Mouse (Mus musculus): ENCODE data around the gene 4930564D02Rik.

4930564D02Rik gene

DNA sequence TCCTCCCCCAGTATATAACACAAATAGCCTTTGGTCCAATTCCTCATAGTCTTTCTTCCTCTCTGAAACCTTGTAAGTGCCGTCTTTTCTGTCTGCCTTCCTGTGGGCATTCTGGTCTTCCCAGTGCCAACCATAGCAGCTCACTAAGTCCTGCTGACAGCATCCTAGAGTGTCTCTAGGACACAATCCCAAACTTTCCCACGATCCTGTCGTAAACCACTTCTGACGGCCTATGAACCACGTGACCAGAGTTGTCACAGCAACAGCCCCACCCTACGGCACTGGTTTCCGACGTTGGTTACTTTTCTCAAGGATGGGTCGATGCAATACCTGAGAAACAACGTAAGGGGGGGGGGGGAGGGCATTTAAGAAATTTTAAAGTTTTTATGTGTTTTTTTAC is at the start of gene 4930564D02Rik:
4930564D02Rik (plus strand) TSS at position 301 of the 400 bp plus-strand sequence.
- no peak for DNase-seq (ENCODE audit: low spot score)

DNA sequence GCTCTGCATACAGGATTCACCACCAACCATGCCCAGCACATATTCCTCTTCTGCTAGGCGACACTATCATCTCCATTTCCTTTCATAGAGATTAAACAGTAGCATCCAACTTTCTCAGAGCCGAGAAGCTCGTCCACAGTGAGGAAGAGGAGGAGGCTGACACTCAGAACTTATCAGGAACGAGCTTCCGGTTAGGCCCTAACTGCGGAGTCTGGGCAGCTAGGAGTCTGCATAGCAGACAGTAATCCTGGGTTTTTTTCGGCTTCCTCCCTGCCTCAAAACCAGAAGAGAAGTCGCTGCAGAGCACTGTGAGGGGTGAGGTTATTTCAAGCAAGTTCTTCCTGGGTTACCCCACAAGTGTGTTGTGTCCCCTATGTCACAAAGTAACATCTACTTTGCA is 49.3 kb upstream of the 4930564D02Rik start:
- no peak for DNase-seq (ENCODE audit: low spot score)

DNA sequence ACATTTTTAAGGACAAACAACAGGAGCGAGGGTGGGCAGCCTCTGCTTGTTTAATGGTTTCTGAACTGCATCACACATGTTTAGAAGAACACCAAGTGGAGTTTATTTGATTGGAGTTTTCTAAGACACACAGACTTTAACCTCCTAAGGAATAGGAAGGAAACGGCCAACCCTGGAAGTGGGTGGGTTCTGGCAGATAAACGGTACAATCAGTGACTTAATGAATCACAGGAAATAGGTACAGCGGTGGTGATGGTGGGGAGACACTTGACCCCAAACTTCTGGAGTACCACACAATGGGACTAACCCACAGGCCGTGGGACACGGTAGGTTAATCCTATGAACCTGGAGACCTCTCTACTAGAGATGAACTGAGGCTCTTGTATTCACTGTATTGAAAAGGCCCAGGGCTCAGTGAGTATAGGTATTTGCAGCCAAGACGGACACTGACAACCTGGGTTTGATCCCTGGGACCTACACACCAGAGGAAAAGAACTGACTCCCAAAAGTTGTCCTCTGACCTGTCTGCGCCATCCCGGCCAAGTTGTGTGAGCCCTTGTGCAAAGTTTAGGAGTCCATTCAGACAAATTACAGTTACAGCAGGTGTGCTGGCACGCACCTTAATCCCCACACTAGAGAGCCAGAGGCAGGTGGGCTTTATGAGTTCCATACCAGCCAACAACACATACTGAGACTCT is 48.4 kb upstream of the 4930564D02Rik start:
- no peak for DNase-seq (ENCODE audit: low spot score)

DNA sequence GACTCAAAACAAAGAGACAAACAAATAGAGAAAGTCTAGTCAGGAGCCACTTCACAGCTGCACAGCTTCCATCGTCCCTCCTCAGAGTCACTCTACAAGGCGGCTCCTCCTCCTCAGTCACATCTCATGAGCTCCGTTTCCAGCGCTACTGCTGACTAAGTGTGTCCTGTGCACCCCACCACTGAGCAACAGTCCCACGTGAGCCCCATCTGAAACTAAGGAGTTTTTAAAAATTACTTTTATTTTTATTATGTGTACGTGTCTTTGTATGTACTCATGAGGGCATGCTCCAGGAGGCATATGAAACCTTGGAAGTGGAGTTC is 47.9 kb upstream of the 4930564D02Rik start:
- no peak for DNase-seq (ENCODE audit: low spot score)

DNA sequence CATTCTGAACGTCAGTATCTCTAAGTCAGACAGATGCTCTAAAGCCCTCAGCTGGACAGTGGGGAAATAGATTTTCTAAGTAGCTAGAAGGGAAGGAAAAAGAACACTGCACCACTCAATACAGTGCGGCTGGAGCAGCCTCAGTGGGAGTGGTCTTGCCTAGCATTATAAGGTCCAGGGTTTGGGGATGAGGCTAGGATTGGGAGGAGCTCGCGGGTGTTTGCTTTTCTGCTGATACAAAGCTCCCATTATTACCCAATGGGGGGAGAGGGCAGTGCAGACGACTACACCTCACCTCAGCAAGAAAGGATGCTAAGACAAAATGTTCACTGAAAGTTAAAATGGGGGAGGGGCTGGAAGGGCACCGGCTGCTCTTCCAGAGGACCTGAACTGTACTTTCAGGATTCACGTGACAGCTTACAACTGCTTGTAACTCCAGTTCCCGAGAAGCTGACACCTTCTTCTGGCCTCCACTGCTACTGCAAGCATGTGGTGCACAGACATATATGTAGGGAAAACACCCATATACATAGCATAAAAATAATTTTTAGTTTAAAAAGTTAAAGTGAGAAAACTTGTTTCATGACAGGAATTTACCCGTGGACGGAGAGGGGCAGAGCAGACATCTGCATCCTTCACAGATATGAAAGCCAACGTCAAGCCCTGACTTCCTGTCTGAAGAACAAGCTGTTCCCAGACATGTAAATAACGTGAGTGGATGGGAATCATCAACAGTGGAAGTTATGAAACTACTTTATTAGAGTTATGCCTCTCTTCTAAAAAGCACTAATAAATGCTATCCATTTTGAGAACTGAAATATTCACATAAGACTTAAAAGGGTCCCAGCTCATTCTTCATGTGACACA is 46.6 kb upstream of the 4930564D02Rik start:
- peak; percentile 35 for DNase-seq (ENCODE audit: low spot score)

DNA sequence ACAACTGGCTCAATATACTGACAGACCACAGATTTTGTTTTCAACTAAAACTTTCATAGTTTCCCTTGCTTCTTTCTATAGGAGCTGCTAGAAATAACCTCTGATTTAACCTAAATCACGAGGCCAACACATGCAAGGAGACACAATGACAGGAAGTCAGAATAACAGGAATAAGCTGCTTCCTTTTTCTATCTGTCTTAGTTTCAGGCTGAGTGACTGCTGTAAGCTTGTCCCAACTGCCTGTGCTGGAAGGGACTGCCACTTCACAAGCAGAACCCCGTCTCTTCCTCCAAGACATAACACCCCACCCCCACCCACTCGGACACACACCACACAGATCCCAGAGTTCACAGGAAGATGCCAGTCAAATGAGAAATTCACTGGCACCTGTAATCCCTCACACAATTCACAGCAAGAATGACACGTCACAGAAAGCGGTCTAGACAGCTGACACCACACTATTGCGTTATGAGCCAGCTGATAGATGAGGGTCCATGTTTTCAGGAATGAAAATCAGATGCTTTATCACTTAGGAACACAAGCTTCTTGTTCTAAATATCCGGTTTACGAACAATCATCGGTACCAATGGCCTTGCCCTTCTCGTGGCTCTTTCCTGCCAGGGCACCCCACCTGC is 43.2 kb upstream of the 4930564D02Rik start:
- DNase-seq (ENCODE audit: low spot score): no peak

DNA sequence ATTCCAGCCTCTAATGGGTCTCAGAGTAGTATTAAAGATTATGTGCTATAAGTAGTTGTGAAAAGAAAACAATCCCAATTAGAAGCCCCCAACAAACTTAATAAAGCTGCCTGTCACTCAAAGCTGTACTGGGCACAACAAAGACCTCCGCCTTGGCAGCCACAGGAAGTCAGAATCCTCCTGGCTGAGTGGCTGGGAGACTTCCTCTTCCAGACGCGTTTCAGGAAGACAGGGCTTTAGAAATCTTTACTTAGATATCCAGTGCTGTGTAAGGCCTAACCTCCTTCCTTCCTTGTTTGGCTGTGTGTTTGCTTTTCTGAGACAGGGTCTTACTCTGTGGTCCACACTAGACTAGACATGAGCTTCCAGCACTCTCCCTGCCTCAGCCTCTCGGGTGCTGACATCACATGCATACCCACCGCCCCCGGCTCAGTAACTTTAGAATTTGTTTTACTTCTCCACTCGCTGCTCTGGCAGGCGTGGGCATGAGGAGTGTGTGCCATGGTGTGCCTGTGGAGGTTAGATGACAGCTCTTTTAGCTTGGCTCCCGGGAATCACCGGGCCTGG is 30.3 kb upstream of the 4930564D02Rik start:
- no peak for DNase-seq (ENCODE audit: low spot score)

DNA sequence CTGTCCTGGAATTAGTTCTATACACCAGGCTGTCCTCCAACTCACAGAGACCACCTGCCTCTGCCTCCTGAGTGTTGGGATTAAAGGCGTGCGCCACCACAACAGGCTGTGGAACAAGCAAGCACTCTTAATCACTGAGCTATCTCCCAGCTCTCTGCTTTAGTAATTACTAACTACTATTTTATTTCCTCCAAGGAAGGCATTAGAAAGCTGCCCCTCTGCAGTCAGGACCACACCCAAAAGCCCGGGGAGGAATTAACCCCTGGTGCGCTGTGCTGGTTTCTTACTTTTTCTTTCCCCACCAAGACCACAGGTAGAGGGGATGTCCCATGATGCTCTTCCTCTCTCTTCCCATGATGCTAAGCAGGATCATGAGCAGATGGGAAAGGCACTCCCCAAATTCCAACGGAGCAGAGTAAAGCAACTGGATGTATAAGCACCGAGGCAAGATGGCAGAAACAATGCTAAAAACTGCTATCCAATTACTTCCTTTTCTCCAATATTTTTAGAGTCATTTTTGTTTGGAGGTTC is 29.3 kb upstream of the 4930564D02Rik start:
- DNase-seq (ENCODE audit: low spot score): no peak

DNA sequence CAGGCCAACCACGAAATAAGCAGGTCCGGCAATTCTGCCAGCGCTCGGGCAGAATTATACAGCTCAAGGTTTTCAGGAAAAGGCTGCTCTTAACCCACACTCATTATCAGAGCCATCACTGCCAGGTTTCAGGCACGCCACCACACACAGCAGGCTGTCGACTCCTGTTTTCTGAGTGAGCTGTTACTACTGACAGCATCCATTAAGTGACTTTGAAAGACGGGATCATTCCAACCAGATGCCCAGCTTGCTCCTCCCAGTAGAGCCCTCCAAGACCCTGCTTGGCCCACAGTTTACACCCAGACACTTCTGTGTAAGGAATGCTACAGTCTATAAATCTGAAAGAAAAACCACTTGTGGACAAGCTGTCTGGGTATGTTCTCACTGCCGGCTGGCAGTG is 26.6 kb upstream of the 4930564D02Rik start:
- no peak for DNase-seq (ENCODE audit: low spot score)

DNA sequence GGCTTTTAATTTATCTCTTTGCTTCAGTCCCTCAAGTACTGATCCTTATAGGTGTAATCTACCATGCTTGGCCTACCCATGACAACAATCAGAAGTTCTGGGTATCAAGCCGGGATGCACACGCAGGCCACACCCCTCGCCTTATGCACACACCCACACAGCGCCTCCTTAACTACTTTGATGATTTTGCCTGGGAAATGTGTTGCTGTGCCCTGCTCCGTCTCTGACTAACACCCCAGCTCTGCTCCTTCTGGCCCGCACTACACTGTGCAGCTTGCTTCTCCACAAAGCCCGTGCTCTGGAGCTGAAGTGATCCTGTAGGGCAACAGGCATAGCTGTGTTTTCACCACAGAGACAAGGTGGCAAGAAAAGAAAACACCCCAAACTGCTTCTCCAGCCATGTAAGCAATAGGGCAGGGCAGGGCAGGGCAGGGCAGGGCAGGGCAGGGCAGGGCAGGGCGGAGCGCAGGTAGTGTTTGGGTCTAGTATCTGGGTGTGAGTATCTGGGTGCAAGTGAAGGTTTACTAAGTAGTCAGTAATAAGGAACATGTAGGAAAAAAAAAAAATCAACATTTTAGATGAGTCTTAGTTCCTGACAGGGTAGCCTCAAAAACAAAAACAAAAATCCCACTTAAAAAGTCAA is 25.5 kb upstream of the 4930564D02Rik start:
- no peak for DNase-seq (ENCODE audit: low spot score)

DNA sequence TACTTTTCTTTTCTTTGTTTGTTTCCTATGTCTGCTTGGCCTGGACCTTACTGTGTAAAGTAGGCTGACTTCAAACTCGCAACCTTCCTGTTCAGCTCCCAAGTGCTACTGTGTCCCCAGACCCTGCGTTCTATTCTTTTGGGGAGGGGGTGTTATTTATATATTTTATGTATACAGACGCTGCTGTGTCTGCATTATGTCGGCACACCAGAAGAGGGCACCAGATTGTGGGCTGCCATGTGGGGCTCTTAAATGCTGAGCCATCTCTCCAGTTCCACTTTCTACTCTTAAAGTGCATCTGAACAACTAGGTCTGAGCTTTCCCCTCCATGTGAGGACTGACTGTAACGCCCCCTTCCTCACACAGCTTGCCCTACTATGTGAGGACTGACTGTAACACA is 22.9 kb upstream of the 4930564D02Rik start:
- DNase-seq (ENCODE audit: low spot score): no peak

DNA sequence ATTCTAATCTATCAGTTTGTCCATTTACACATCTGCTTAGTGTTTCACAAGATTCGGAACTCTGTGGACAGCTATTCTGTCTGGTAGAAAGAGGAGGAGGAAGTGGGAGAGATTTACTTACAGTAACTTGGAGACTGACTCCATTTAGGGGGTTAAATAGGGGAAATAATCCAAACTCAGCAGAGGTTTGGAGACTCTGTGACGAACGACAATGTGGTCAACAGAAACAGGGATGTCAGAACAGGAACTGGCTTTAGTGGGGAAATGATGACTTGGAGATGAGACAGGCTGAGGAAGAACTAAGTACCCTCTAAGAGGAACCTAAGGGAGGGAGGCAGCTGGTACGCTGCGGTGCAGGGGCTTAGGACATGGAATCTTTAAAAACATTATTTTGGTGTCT is 19.8 kb upstream of the 4930564D02Rik start:
- no peak for DNase-seq (ENCODE audit: low spot score)

DNA sequence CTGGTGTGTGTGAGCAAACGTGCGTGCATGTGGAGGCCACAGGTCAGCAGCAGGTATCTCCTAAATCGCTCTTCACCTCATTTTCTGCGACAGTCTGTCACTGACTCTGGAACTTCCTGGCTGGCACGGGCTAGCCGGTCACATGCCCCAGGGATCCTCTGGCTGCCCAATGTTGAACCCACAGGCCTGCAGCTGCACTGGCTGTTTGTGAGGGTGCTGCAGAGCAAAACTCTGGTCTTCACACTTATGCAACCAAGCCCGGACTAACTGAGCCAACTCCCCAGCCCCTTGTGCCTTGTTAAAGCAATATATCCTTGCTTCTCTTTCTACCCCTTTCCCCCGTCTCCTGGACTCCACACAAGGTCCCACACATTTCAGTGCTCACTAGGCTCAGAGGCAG is 19.0 kb upstream of the 4930564D02Rik start:
- DNase-seq (ENCODE audit: low spot score): peak; percentile 45

DNA sequence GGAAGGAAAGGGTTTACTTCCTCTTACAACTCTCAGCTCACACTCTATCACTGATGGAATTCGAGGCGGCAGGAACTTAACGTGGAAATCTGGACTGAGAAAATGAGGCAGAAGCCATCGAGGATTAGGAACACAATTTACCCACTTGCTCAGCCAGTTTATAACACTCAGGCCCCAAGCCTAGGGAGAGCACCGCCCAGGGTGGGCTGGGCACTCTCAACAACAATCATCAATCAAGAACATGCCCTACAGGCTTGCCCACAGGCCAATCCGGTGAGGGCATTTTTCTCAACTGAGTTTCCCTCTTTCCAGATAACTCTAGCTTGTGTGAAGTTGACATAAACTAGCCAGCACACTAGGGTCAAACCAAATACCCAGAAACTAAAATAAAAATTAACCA is 16.8 kb upstream of the 4930564D02Rik start:
- no peak for DNase-seq (ENCODE audit: low spot score)

DNA sequence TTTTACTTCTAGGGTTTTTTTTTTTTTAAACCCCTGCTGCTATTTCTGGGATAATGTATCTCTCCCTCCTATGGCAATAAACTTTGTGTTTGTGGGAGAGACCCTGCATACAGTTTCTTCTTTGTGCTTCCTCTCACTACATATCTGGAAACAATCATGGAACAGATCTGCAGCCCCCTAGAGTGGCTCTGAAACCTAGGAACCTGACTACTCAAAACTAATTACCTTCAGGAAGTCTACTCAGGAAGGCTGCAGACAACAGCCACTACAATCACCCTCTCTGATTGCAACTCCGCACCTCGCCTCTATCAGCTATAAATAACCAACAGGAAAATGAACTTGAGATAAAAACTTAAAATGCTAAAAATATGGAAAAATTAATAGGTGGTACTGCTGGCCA is 15.5 kb upstream of the 4930564D02Rik start:
- DNase-seq (ENCODE audit: low spot score): no peak

DNA sequence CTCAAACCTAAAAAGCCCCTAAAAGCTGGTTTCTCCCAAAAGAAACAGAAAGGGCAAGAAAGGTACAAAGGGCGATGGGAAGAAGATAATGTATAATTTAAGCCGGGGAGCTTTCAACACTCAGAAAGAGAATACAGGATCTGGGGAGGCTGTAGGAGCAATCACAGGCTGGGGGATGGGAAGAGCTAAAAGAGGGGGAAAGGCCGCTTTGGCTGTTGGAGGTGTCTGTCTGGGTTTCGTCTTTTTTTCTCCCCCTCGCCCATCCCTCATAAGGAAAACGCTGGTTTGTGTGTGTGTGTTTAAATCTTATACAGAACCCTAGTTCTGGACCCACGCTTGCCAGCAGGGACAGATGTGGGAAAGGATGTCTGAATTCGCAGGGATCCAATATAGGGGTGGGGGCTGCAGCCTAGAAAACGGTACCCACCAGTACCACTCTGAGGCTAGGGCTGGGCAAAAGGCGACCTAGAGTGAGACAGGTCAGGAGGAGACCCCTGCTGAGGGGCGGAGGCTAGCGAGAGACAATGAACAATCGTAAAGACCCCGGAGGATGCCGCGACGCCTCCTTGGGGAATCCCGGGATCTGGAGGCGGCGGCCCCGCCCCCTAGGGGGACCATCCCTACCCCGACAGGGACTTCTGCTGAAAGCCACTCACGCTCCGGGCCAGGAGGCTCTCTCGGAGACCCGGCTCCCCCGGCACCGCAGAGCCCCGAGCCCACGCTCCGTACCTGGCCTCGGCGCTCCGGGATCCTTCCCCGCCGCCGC is 14.3 kb upstream of the 4930564D02Rik start:
- no peak for DNase-seq (ENCODE audit: low spot score)

DNA sequence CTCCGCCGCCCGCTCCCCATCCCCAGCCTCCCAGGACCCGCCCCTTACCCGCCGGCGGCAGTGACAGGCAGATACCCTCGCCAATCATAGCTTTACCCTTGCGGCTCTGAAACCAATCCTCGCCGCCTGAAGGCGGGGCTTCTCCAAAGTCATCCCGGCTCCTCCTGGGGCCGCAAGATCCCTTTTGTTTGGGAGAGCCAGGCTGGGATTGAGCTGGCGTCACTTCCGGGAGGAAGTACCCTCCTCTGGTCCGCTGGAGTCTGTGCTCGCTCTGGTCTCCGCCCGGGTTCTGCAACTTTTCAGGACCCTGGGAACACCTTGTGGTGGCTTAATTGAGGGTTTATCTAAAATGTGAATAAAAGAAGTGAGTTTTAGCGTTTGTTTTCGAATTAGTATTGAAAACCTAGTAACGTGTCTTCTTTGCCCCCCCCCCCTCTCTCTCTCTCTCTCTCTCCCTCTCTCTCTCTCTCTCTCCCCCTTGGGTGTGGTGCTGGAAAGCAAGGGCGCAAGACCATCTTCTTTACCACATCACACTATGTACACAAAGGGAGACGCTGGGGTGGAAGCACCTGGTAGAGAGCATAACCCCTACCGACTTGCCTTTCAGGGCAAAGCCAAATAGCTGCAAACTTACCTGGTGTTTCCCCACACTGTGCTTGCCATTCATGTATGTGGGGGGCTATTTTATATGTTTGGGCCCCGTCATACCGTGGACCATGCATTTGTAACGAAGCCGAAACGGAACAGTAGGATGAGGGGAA is 13.5 kb upstream of the 4930564D02Rik start, which contains the start of gene Cttnbp2nl:
Cttnbp2nl (minus strand) TSS at position 210 of the 761 bp plus-strand sequence.
- peak; percentile 99 for DNase-seq (ENCODE audit: low spot score)

DNA sequence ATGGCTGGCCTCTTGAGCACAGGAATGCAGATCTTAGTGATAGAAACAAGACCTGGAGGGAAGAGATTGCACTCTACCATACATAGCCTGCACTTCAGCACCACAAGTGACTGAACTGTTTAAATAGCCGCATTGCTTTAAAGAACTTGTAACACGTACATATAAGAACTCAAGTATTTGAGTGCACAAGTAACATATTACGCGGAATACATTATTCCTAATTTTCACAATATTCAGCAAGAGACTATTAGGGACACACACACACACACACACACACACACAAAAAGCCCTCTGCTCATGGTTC is 13.0 kb upstream of the 4930564D02Rik start:
- no peak for DNase-seq (ENCODE audit: low spot score)

DNA sequence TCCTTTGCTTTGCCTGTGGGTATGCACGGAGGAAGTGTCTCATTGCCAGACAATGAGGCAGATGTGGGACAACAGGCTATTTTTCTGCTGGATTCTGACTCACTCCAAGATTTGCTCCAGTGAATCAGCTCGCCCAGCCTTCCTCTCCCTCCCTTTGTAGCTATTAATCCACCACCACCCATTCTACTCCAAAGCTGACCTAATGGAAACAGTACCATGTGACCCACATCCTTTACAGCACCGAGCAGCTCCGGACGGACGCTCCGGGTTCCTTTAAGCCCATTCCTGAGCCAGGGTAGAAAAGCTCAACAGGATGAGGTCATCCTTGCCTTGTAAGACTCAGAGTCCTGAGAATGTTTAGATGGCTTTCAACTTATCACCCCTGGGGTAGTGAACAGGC is 11.7 kb upstream of the 4930564D02Rik start:
- peak; percentile 59 for DNase-seq (ENCODE audit: low spot score)

DNA sequence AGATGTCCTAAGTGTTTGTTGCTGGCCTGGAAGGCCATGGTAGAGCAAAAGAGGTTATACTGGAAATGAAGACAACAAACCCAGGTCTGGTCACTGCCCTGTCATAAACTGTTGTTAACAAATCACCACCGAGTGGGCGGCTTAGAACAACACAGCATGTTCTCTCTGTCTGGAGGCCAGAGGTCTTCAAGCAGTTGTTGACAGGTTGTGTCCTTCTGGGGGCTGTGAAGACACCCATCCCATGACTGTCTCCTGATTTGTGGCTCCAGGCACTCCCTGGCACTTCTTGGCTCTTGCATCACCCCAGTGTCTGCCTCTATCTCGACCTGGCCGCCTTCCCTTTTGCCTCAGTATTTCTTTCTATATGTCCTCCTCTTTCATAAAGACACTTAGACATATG is 11.0 kb upstream of the 4930564D02Rik start:
- DNase-seq (ENCODE audit: low spot score): no peak

All from urinary bladder, postnatal 14 days (tissue).